Mouse (Mus musculus): ENCODE measurements around the gene Ttc39d. TPM values are rescaled to one million over a fixed set of nuclear protein-coding genes. Genes with fewer than 3 reads are reported as not detected.

Ttc39d gene
- polyA plus RNA-seq (2014; fragmentation: Nextera tagmentation; extraction: Ambion mirVana), result 0.11 and 0.16 TPM in 2 replicates

DNA sequence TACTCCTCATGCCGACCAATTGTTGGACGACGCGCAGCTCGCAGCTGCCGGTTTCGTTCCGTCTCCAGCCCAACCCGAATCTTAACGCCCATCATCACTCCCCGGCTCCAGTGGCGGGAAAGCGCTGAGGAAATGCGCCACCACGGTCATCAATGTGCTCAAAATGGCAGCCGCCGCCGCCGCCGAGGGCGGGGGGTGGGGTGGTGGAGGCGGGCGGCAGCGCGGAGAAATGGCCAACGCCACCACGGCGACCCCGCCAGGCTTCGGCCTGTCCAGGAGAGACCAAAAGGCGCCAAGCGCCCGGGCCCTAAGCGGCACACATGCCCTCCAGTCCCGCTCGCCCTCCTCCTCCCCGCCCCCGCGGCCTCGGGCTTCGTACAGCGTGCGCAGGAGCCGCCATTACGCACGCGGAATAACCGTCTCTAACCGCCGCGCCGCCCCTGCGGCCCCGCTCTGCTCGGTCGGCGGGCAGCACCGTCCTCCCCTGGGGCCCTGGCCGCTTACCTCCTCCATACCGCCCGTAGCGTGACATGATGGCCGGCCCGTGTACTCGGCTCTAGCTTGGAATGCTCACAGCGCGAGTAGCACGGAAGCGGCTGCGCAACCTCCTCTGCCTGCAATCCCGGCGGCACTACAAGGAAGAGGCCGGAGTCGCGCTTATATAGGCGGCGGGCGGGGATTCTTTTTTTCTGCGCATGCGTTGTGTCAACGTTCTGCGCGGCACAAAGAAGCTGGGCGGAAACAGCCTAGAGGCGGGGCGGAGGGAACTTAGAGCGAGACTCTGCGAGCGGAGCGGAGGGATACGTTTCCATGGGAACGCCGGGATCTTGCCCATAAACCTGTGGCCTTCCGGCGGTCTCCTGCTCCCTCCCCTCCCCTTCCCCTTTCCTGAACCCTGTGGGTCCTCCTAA, at the start of gene Ttc39d, which contains the start of gene Srsf7:
Gene Ttc39d, plus strand, starts transcription at position 790 of the 911 bp plus-strand sequence.
Gene Srsf7, minus strand, starts transcription at position 637 of the 911 bp plus-strand sequence.
- WGBS, result under 1% methylated on average over 92 of the region's 95 CpGs
- Histone ChIP-seq H3K36me3 (ENCODE audit: control insufficient read depth, insufficient read depth, low read length) (peaks cover 37% of the 10 kb centered on the region), H3K4me1 (ENCODE audit: control insufficient read depth in 2 of 2, insufficient read depth in 2 of 2, low read length in 2 of 2) (peaks cover 0 to 4% of the 10 kb centered on the region in 2 experiments; a peak in 1 of 4 replicates), H3K27ac (replicated peaks in 1 of 2; ENCODE audit: control insufficient read depth in 1 of 2, insufficient read depth in 1 of 2, low read depth in 2 of 2, low read length in 2 of 2) (peak within 1 kb of the TSS; percentile 96 to 99), H3K9me3 (ENCODE audit: control insufficient read depth, low read length) (no peaks in the 10 kb centered on the region), H3K4me2 (ENCODE audit: low read length) (peak within 1 kb of the TSS; percentile 87), H3K27me3 (ENCODE audit: control insufficient read depth, insufficient read depth, low read length) (no peaks in the 10 kb centered on the region), H3K4me3 (ENCODE audit: control insufficient read depth in 1 of 2, insufficient read depth in 1 of 2, low read depth in 1 of 2, low read length in 2 of 2) (peak within 1 kb of the TSS; percentile 83 to 93), H3K9ac (ENCODE audit: low read length) (peak within 1 kb of the TSS; percentile 98)
- ATAC-seq (ENCODE audit: insufficient number of reproducible peaks, insufficient read depth, low FRiP score, low read depth), result peak; percentile 86

DNA sequence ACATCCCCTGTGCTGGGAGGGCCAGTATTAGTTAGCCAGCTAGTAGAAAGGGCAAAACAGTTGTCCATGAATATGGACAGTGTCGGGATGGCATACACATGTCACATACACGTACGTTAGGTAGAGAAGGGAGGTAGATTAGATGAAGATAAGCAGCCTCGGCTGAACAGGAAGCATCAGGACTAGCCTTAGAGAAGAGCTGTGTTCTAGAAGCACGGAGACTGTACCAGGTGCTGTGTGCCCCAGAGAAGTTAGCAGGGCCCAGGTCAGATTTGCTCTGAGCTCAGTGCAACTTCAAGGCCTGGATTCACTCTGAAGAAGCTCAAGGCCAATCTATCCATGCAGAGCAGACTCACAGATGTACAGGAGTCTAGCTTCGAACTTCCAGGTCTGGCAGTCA, 49.8 kb upstream of the Ttc39d start:
- H3K27ac ChIP-seq (replicated peaks in 1 of 2; ENCODE audit: control insufficient read depth in 1 of 2, insufficient read depth in 1 of 2, low read depth in 2 of 2, low read length in 2 of 2), result no peak overlapping the region
- no peak overlapping the region for H3K4me2 ChIP-seq (ENCODE audit: low read length)

GRCm38 (mm10) chr17:80160454-80160853, 46.8 kb upstream of the Ttc39d start:
- no peaks in the 10 kb centered on the region for H3K36me3 ChIP-seq (ENCODE audit: control insufficient read depth, insufficient read depth, low read length)
- WGBS, result 35% methylated on average over 5 of the region's 5 CpGs
- no peak overlapping the region for H3K4me3 ChIP-seq (ENCODE audit: control insufficient read depth in 1 of 2, insufficient read depth in 1 of 2, low read depth in 1 of 2, low read length in 2 of 2)
- H3K27me3 ChIP-seq (ENCODE audit: control insufficient read depth, insufficient read depth, low read length), result no peaks in the 10 kb centered on the region
- no peak overlapping the region for H3K4me2 ChIP-seq (ENCODE audit: low read length)
- peak overlapping the region; percentile 12 to 60; a peak in 1 of 4 replicates for H3K27ac ChIP-seq (replicated peaks in 1 of 2; ENCODE audit: control insufficient read depth in 1 of 2, insufficient read depth in 1 of 2, low read depth in 2 of 2, low read length in 2 of 2)
- ATAC-seq (ENCODE audit: insufficient number of reproducible peaks, insufficient read depth, low FRiP score, low read depth), result no peak
- no peak overlapping the region for H3K9ac ChIP-seq (ENCODE audit: low read length)
- H3K9me3 ChIP-seq (ENCODE audit: control insufficient read depth, low read length), result no peaks in the 10 kb centered on the region
- peaks cover 7 to 9% of the 10 kb centered on the region in 2 experiments for H3K4me1 ChIP-seq (ENCODE audit: control insufficient read depth in 2 of 2, insufficient read depth in 2 of 2, low read length in 2 of 2)

More for the DNA sequence above, 49.8 kb upstream of the Ttc39d start:
- Histone ChIP-seq H3K27me3 (ENCODE audit: control insufficient read depth, insufficient read depth, low read length) (no peaks in the 10 kb centered on the region), H3K36me3 (ENCODE audit: control insufficient read depth, insufficient read depth, low read length) (no peaks in the 10 kb centered on the region), H3K4me1 (ENCODE audit: control insufficient read depth in 2 of 2, insufficient read depth in 2 of 2, low read length in 2 of 2) (peaks cover 7% of the 10 kb centered on the region in 2 experiments), H3K4me3 (ENCODE audit: control insufficient read depth in 1 of 2, insufficient read depth in 1 of 2, low read depth in 1 of 2, low read length in 2 of 2) (no peak overlapping the region), H3K9ac (ENCODE audit: low read length) (no peak overlapping the region), H3K9me3 (ENCODE audit: control insufficient read depth, low read length) (no peaks in the 10 kb centered on the region)
- WGBS, result 72% methylated on average over 6 of the region's 6 CpGs
- 0 out of 2 replicates have a peak, but pooled peaks have one; percentile 47 for ATAC-seq (ENCODE audit: insufficient number of reproducible peaks, insufficient read depth, low FRiP score, low read depth)

GRCm38 (mm10) chr17:80163991-80164390, 43.3 kb upstream of the Ttc39d start:
- Histone ChIP-seq H3K4me3 (ENCODE audit: control insufficient read depth in 1 of 2, insufficient read depth in 1 of 2, low read depth in 1 of 2, low read length in 2 of 2) (no peak overlapping the region), H3K27me3 (ENCODE audit: control insufficient read depth, insufficient read depth, low read length) (no peaks in the 10 kb centered on the region), H3K9me3 (ENCODE audit: control insufficient read depth, low read length) (no peaks in the 10 kb centered on the region), H3K9ac (ENCODE audit: low read length) (no peak overlapping the region), H3K4me2 (ENCODE audit: low read length) (no peak overlapping the region), H3K27ac (replicated peaks in 1 of 2; ENCODE audit: control insufficient read depth in 1 of 2, insufficient read depth in 1 of 2, low read depth in 2 of 2, low read length in 2 of 2) (peak overlapping the region in 1 of 2 experiments; percentile 9; a peak in 1 of 4 replicates), H3K36me3 (ENCODE audit: control insufficient read depth, insufficient read depth, low read length) (no peaks in the 10 kb centered on the region), H3K4me1 (ENCODE audit: control insufficient read depth in 2 of 2, insufficient read depth in 2 of 2, low read length in 2 of 2) (peaks cover 25 to 31% of the 10 kb centered on the region in 2 experiments)
- 47% methylated on average over 8 of the region's 8 CpGs for WGBS
- ATAC-seq (ENCODE audit: insufficient number of reproducible peaks, insufficient read depth, low FRiP score, low read depth), result no peak

- H3K4me1 ChIP-seq (ENCODE audit: control insufficient read depth in 2 of 2, insufficient read depth in 2 of 2, low read length in 2 of 2), result peaks cover 25 to 31% of the 10 kb centered on the region in 2 experiments
- H3K4me3 ChIP-seq (ENCODE audit: control insufficient read depth in 1 of 2, insufficient read depth in 1 of 2, low read depth in 1 of 2, low read length in 2 of 2), result no peak overlapping the region
- no peaks in the 10 kb centered on the region for H3K9me3 ChIP-seq (ENCODE audit: control insufficient read depth, low read length)
- no peak overlapping the region for H3K4me2 ChIP-seq (ENCODE audit: low read length)
- peak overlapping the region; percentile 40 to 56 for H3K27ac ChIP-seq (replicated peaks in 1 of 2; ENCODE audit: control insufficient read depth in 1 of 2, insufficient read depth in 1 of 2, low read depth in 2 of 2, low read length in 2 of 2)
- ATAC-seq (ENCODE audit: insufficient number of reproducible peaks, insufficient read depth, low FRiP score, low read depth), result 0 out of 2 replicates have a peak, but pooled peaks have one; percentile 38
- WGBS, result 26% methylated on average over 6 of the region's 6 CpGs
- H3K9ac ChIP-seq (ENCODE audit: low read length), result no peak overlapping the region
- H3K36me3 ChIP-seq (ENCODE audit: control insufficient read depth, insufficient read depth, low read length), result no peaks in the 10 kb centered on the region
- no peaks in the 10 kb centered on the region for H3K27me3 ChIP-seq (ENCODE audit: control insufficient read depth, insufficient read depth, low read length)
Observed at GRCm38 (mm10) chr17:80165741-80166140, 41.5 kb upstream of the Ttc39d start.

- no peak overlapping the region for H3K4me3 ChIP-seq (ENCODE audit: control insufficient read depth in 1 of 2, insufficient read depth in 1 of 2, low read depth in 1 of 2, low read length in 2 of 2)
- H3K9me3 ChIP-seq (ENCODE audit: control insufficient read depth, low read length), result no peaks in the 10 kb centered on the region
- H3K27me3 ChIP-seq (ENCODE audit: control insufficient read depth, insufficient read depth, low read length), result no peaks in the 10 kb centered on the region
- peaks cover 25 to 29% of the 10 kb centered on the region in 2 experiments for H3K4me1 ChIP-seq (ENCODE audit: control insufficient read depth in 2 of 2, insufficient read depth in 2 of 2, low read length in 2 of 2)
- no peaks in the 10 kb centered on the region for H3K36me3 ChIP-seq (ENCODE audit: control insufficient read depth, insufficient read depth, low read length)
- ATAC-seq (ENCODE audit: insufficient number of reproducible peaks, insufficient read depth, low FRiP score, low read depth), result no peak
- H3K9ac ChIP-seq (ENCODE audit: low read length), result no peak overlapping the region
- H3K4me2 ChIP-seq (ENCODE audit: low read length), result no peak overlapping the region
- WGBS, result 86% methylated on average over 6 of the region's 6 CpGs
- H3K27ac ChIP-seq (replicated peaks in 1 of 2; ENCODE audit: control insufficient read depth in 1 of 2, insufficient read depth in 1 of 2, low read depth in 2 of 2, low read length in 2 of 2), result peak overlapping the region in 1 of 2 experiments; percentile 56; a peak in 3 of 4 replicates
Observed at GRCm38 (mm10) chr17:80166346-80166745, 40.9 kb upstream of the Ttc39d start.

DNA sequence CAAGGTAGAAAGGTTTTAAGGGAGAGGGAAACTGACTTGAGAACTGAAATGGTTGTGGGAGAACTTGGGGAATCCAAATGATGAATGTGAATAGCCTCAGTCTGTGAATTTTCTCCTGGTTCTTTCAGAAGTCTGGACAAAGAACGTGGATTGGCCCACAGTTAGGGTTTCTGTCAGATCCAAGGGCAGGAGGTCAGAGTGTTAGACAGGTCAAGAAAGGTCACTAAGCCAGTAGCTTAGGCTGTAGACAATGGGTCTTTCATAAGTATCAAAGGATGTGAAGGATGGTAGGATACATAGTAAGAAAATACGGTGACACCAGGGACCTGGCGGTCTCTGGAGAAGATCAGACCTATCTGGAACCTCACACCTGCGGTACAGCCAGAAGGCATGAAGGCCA, 39.8 kb upstream of the Ttc39d start:
- Histone ChIP-seq H3K4me3 (ENCODE audit: control insufficient read depth in 1 of 2, insufficient read depth in 1 of 2, low read depth in 1 of 2, low read length in 2 of 2) (no peak overlapping the region), H3K9ac (ENCODE audit: low read length) (no peak overlapping the region), H3K9me3 (ENCODE audit: control insufficient read depth, low read length) (no peaks in the 10 kb centered on the region), H3K4me2 (ENCODE audit: low read length) (peak overlapping the region; percentile 57; the same call in 1 of the 2 replicates), H3K36me3 (ENCODE audit: control insufficient read depth, insufficient read depth, low read length) (no peaks in the 10 kb centered on the region), H3K4me1 (ENCODE audit: control insufficient read depth in 2 of 2, insufficient read depth in 2 of 2, low read length in 2 of 2) (peaks cover 22 to 24% of the 10 kb centered on the region in 2 experiments), H3K27ac (replicated peaks in 1 of 2; ENCODE audit: control insufficient read depth in 1 of 2, insufficient read depth in 1 of 2, low read depth in 2 of 2, low read length in 2 of 2) (no peak overlapping the region), H3K27me3 (ENCODE audit: control insufficient read depth, insufficient read depth, low read length) (no peaks in the 10 kb centered on the region)
- ATAC-seq (ENCODE audit: insufficient number of reproducible peaks, insufficient read depth, low FRiP score, low read depth), result no peak
- 67% methylated on average over 4 of the region's 4 CpGs for WGBS
